Mouse (Mus musculus): ENCODE results near the gene Stom.

DNA sequence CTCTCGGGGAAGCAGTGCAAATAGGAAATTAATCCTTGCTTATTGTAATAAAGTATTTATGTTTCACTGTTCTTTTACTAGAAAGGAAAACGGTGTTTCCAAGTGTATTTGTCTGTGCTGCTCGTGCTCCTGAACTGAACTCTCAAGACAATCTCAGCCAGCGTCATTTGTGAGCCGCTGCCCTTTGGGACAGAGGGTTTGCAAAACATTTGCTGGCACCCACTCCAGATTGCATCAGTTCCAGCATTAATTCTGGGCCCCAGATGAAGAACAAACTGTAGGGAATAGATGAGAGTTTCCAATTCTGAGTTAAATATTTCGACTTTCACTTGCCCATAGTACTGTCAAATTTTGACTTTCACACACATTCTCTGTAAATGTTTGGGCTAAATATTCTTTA, 1.9 kb upstream of the Stom start:
- TF ChIP-seq CTCF (IDR thresholded peaks at IDR 0.05) (no peak), EP300 (IDR thresholded peaks at IDR 0.05; ENCODE audit: insufficient read depth, low read depth, low read length) (no peak)
